In the genomic region with DNA sequence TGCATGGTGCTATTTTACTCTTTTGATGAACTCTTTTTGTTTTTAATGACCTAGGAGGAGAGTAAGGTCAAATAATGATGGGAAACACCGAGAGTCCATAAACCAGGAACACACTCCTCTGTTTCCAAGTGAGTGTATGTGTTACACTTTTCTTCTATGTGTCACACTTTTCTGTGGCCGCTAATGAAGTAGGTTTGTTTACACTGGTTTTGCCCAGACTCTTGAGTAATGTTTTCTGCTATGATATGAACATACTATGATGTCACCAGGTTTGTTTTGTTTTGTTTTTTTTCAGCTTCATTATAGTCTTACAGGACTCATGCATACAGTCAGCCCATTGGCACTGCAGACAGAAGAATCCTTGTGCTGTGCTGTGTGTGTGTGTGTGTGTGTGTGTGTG, we compare ENCODE assay signal across 23 mouse cellular contexts.
DNase-seq lines count a peak whose midpoint lies in the region; TF ChIP-seq lines count a peak whose summit lies in the region.
"Had no signal": no experiment of that assay in that cellular context is flagged by ENCODE, and none has a peak within 500 bp of the region (broad histone marks: within the 10 kb centered on the region; RNA-seq: fewer than 3 reads in every experiment).

No protein-coding gene starts in this region.

- H3K27ac ChIP-seq in layer of hippocampus, adult 2 months: no peak overlapping the region
- H3K27ac ChIP-seq: embryonic facial prominence, embryonic 13.5 days; embryonic facial prominence, embryonic 15.5 days; forebrain, embryonic 10.5 days; forebrain, embryonic 12.5 days had no signal

- H3K36me3 ChIP-seq in C2C12 (ENCODE audit: control insufficient read depth, insufficient read depth): peaks cover 7% of the 10 kb centered on the region
- H3K36me3 ChIP-seq: embryonic facial prominence, embryonic 13.5 days; embryonic facial prominence, embryonic 15.5 days; forebrain, embryonic 10.5 days; forebrain, embryonic 12.5 days had no signal

- peaks cover 2% of the 10 kb centered on the region for H3K79me3 ChIP-seq in C2C12 (ENCODE audit: low read depth)

- DNase-seq in 3T3-L1 (ENCODE audit: low read depth, low spot score) (peak; percentile 32), adipocyte (ENCODE audit: low spot score) (peak; percentile 37)
- DNase-seq in layer of hippocampus, adult 2 months (ENCODE audit: low spot score in 2 of 2): no peak
- DNase-seq in gastrocnemius, adult 18-20 months (ENCODE audit: low spot score): no peak
- DNase-seq in heart, adult 8-10 months (ENCODE audit: low spot score): no peak
- DNase-seq: adrenal gland, adult 2 months; adrenal gland, postnatal 10 days; adrenal gland, postnatal 25 days; B cell, adult 2 months; cerebellum, adult 11 months; cerebellum, adult 18-20 months; cerebellum, adult 8-10 months; cerebellum, adult 9-11 months; cerebellum, postnatal 14 days; cerebellum, postnatal 36 days; embryo, embryonic 11 days had no signal

- no peak overlapping the region for H3K4me3 ChIP-seq in C2C12 (ENCODE audit: insufficient read depth, poor library complexity, severe bottlenecking)
- H3K4me3 ChIP-seq in layer of hippocampus, adult 2 months: no peak overlapping the region
- H3K4me3 ChIP-seq: embryonic facial prominence, embryonic 13.5 days; embryonic facial prominence, embryonic 15.5 days; erythroblast, embryonic 14.5 days; forebrain, embryonic 10.5 days; forebrain, embryonic 12.5 days had no signal

- H3K27me3 ChIP-seq in C2C12 (ENCODE audit: control insufficient read depth, insufficient read depth, insufficient read length): no peaks in the 10 kb centered on the region
- H3K27me3 ChIP-seq: embryonic facial prominence, embryonic 13.5 days; embryonic facial prominence, embryonic 15.5 days; forebrain, embryonic 12.5 days; Patski had no signal

- peaks cover 31% of the 10 kb centered on the region for H3K79me2 ChIP-seq in C2C12 (ENCODE audit: control insufficient read depth, insufficient read depth)

- H3ac ChIP-seq in C2C12 (ENCODE audit: control insufficient read depth, insufficient read length, low read depth): no peak overlapping the region

- TF ChIP-seq CTCF in C2C12 (IDR thresholded peaks at IDR 0.05; ENCODE audit: control insufficient read depth, insufficient read depth, insufficient read length): no peak
- no peak for TF ChIP-seq CTCF in layer of hippocampus, adult 2 months (conservative IDR thresholded peaks at IDR 0.05)

TF ChIP-seq in C2C12, 6 proteins besides CTCF, POLR2A, EP300 and RAD21:
- no peak for TF ChIP-seq MYOG (IDR thresholded peaks at IDR 0.05; ENCODE audit: control insufficient read depth, extremely low read depth, insufficient read length)
- TF ChIP-seq CEBPB (IDR thresholded peaks at IDR 0.05; ENCODE audit: low read depth): peak; percentile 55

Comparison
In these comparisons a context has a peak if more than half of its experiments do, and no peak if none do; other contexts are left out.
1. DNase-seq: peak in 3T3-L1 (single experiment) and adipocyte (single experiment); none in layer of hippocampus, adult 2 months (0 of 2), gastrocnemius, adult 18-20 months (single experiment) and heart, adult 8-10 months (single experiment).